Mouse (Mus musculus): ENCODE measurements around the gene Becn1. TPM values are rescaled to one million over a fixed set of nuclear protein-coding genes. Genes with fewer than 3 reads are reported as not detected.
"Not testable (repeated sequence)": the region's sequence is repeated elsewhere in the genome, so short reads cannot be mapped to it uniquely, and the experiment has no call there.

Becn1 gene
- total RNA-seq (2021): 135 and 147 TPM in 2 replicates
- long read RNA-seq, experiment 1, full-length matches to known transcripts: 144 of 174 reads
- long read RNA-seq, experiment 1, partial matches to known transcripts: 14 of 174 reads
- long read RNA-seq, experiment 1, other reads (novel, unspliced or antisense): 16 of 174 reads
- long read RNA-seq, experiment 2, full-length matches to known transcripts: 89 of 100 reads
- long read RNA-seq, experiment 2, partial matches to known transcripts: 4 of 100 reads
- long read RNA-seq, experiment 2, other reads (novel, unspliced or antisense): 7 of 100 reads

DNA sequence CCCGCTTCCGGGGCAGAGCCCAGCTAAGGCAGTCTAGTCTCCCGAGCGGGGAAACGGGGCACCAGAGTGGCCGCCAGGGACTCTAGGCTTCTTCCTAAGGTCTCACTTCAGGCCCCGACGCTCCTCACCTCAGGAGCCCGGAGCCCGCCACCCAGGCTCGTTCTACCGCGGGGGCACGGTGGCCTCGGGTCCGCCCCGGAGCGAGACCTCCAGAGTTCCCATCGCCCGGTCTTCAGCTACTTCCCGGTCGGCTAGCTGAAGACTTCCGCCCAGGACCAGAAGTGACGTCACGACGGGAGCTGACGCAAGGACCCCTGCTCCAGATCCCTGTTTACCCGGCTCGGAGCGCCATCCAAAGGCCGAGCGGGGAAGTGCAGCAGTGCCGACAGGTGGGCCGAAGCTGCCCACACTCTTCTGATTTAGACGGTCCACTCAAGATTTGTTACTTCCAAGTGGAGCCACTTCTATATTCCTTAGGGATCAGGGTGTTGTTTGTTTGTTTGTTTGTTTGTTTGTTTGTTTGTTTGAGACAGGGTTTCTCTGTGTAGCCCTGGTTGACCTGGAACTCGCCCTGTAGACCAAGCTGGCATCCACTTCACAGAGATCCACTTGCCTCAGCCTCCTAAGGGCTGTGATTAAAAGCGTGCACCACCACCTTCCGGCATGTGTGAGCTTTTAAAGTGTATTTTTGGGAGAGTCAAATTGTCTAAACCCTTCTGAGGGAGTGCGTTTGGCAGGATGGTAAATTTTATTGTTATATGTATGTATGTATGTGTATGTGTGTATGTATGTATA, at the start of gene Becn1:
TSS of gene Becn1 (minus strand) at position 283 of the 795 bp plus-strand sequence.
- DNase-seq: peak; percentile 99

DNA sequence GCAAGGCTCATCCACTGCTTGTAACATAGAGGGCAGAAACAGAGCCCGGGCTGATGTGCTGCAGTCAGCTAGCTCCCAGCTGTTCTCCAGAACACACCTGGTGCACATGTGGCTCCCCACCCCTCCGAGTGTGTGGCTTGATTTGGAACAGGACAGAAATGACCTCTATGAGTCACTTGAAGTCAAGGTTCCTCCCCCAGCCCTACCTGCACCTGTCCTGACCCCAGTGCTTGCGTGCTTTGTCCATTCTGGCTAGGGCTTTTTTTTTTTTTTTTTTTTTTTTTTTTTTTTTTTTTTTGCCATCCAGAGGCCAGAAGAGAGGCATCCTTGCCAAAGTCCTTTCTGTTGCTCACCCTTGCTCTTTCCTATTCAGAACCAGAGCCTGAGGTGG, 49.6 kb upstream of the Becn1 start:
- no peak for DNase-seq

DNA sequence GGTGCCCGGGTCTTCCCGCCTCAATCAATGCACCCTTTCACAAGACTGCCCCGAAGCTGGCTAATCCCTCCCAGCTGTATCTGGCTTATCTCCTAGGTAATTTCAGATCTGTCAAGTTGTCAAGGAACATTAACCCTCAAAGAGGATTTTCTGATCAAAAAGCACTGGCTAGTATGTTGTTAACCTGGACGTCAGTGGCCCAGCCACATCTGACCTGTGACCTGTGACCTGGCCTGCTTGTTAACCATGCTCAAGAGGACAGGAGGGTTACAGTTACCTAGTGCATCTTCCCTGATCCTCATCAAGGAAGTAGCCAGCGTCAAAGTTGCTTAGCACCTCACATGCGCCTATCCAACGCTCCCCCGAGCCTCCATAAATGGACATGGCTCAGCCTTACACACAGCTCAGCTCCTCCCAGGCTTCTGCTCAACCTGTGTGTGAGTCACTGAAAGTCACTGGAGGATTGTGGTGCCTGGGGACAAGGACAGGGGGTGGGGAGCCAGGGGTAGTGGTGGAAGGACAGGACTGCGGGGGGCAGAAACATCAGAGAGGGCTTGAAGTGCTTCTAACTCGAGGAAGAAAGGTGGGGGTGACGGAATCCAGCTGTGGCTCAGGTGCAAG, 49.1 kb upstream of the Becn1 start:
- peak; percentile 49 for DNase-seq

DNA sequence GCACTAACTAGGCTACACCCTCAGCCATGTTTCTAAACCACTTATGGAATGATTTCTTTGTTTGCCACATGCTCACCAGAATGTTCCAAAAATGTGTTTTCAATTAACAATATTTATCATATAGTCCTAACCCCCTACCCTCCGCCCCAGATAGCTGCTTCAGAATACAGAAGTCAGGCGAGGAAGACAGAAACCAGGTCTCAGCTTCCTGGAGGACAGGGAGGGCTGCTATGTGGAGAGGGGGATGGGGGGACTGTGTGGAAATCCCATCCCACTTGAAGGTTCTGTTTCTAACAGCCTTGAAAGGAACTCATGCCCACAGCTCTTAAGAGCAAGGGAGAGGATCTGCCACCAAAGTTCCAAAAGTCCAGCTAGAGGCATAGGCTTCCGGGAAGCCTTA, 47.1 kb upstream of the Becn1 start:
- DNase-seq: no peak

DNA sequence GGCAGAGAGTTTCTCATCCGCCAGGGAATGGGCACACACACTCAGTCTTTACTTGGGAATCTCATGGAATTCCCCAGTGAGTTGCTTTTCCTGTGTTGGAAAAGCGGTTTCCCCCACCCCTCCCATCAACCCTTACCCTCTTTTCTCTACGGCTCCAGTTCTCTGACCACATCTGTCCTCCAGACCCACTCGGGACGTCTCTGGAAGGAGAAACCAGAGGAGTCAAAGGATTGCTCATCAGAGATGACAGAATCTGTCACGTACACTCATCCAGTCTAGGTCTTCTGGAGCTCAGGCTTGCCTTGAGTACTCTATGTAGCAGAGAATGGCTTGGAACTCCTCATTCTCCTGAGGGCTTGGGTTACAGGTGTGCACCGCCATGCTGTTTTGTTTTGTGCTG, 46.7 kb upstream of the Becn1 start:
- DNase-seq: no peak

DNA sequence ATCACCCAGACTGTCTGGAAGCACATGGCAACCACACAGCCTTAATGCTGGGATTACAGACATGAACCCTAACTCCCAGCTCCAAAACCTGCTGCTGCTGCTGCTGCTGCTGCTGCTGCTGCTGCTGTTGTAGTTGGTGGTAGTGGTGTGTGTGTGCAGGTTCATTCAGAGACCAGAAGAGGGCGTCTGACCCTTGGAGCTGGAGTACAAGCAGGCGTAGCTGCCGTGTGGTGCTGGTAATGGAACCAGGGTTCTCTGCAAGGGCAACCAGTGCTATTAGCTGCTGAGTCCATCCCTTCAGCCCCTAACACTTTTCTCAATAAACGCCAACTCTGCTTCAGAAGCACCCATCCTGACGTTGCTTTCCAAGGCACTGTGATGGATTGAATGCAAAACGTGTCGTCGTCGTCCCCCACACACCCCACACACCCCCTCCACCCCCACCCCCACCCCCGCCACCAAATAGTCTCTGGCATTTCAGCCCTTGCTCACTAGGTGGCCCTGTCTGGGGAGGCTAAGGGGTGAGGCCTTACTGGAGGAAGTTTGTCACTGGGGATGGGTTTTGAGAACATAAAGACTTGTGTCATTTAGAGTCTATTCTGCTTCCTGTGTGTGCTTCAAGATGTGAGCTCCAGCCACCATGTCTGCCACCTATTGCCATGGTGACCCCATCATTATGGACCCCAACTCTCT, 45.1 kb upstream of the Becn1 start:
- no peak for DNase-seq

DNA sequence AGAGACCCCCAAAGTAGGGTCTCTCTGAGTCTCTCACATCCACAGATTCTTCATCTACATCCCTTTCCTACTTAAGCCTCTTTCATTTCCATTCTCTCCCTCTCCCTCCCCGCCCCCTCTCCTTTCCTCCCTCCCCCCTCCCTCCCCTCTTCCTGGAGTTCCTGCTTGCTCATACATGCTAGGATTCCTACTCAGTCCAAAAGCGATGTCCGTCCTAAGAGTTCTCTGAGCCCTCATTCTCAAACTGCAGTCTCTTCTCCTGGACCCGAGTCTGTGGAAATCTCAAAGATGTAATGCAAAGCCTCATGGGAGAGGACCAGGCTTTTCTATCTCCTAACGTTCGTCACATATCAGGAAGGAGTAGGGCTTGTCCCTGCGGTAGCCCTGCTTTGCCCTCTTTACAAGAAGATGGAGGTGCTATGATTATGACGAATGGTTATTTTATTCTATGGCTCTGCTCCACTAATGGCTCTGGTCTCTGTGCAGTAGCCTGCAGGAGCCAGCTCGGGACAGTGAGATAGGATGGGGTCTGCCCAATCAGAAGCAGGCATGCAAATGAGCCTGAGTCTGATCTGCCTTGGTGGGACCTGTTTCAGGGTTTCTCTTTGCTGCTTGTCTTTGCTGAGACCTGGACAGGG, 36.2 kb upstream of the Becn1 start:
- peak; percentile 60 for DNase-seq

DNA sequence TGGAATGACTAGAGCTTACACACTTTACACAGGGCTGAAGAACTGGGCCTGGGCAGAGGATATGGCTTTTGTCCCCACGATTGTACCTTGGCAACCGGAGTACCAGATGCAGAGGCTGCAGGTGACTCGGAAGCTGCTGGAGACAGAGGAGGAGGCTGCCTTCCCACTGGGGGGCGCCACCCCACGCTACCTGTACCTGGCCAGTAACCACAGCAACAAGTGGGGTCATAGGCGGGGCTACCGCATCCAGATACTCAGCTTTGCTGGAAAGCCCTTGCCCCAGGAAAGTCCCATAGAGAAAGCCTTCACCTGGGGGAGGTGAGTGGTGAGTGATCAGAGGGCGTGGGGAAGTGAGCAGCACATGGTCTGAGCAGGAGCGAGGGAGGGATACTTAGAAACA, 33.6 kb upstream of the Becn1 start:
- DNase-seq: no peak

DNA sequence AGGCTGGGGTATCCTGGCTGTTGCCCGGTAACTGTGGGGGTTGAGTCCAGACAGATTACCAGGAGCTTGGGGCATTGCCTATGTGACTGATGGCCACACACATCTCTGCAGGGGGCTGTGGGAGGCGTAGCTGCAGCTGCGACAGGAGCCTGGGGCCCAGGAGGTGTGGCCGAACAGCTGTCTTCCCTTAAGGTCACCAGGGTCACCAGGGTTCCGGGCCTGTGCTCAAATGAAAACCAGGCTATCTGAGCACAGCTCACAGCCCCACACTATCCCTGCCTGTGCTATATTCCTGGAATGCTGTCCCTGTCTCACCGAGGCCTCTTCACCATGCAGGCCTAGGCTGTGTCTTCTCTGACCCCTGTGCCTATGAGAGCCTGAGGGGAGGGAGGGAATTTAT, 32.4 kb upstream of the Becn1 start:
- no peak for DNase-seq

DNA sequence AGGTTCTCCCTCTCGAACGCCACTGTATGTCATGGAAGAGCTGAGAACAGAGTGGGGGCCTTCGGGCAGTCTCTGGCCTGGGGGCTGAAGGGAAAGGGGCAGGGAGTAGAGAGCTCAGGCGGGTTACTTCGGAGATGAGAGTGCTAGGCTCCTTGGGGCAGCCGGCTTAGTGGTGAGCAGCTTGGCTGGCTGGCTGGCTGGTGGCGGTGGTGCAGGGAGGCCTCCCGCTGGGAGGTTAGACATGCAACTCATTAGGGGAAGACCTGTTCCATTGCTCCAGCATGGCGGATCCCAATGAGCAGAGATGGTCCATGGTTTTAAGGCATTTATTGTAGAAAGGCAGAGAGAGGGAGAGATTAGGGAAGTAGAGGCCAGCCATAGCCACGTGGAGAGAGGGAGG, 31.9 kb upstream of the Becn1 start:
- DNase-seq: no peak

DNA sequence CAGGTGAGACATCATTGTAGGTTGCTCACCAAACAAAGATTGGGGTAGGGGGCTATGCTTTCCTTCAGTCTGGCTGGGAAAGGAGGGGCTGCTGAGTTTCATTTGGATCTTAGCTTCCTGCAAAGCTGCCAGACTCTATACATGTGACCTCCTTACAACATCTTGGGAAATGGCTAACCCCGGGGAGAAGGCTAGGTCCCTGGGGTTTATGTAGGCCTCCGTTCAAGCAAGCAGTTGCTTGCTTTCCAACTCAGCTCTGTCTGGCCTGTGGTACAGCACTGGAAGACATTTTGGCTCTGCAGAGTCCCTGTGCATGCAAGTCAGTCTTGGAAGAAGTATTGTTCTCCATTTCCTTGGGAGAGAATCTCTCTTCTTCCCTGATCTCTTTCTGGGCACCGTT, 30.5 kb upstream of the Becn1 start:
- peak; percentile 62 for DNase-seq

DNA sequence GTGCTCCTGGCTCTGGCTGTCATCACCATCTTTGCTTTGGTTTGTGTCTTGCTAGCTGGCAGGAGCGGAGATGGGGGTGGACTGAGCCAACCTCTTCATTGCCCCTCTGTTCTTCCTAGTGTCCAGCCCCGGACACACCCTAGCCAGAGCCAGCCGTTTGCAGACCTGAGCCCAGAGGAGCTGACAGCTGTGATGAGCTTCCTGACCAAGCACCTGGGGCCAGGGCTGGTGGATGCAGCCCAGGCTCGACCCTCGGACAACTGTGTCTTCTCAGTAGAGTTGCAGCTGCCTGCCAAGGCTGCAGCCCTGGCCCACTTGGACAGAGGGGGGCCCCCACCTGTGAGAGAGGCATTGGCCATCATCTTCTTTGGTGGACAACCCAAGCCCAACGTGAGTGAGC, 28.9 kb upstream of the Becn1 start:
- not testable (repeated sequence) for DNase-seq

DNA sequence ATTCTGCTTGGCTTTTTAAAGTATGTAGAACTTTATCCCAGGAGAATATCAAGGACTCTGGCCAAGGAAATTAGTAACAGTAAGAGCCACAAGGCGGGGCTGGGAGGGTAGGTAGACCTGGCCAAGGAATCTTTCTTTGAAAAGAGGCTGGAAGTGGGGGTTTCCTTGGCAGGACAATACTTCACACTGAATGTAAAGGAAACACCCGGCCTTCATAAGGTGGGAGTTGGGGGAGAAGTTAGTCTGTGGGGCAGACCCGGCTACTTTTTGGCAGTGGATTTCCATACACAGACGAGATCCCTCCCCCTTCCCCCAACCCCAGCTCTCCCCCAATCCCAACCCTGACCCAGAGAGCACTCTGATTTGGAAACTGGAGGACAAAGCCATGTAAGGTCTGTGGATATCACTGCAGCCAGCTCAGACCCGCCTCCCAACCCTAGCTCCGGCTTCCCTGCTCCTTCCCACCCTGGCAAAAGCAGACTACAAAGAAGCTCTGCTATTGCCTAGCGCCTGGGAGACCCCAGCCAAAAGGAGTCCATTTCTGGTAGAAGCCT, 28.4 kb upstream of the Becn1 start, which contains the start of gene Aoc3:
TSS of gene Aoc3 (plus strand) at position 235 of the 554 bp plus-strand sequence.
- peak; percentile 66 for DNase-seq

DNA sequence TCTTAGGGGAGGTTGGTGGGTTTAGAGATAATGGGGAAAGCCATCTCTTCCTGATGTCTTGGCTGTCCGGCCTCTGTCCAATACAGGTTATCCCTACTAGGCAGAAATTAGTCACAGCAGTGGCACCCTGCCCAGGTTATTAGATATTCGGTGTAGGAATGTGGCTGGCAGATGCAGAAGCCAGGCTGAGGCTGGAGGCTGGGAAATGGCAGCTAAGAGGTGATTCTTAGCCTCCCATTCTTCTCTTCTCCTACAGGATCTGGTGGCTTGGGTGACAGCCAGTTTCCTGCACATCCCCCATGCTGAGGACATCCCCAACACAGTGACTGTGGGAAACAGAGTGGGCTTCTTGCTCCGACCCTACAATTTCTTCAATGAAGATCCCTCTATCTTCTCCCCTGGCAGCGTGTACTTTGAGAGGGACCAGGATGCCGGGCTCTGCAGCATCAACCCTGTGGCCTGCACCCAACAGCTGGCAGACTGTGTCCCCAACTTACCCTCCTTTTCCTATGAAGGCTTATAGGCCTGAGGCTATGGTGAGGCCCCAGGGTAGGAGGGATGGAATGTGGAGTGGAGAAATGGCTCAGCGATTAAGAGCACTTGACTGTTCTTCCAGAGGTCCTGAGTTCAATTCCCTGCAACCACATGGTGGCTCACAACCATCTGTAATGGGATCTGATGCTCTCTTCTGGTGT, 27.0 kb upstream of the Becn1 start:
- DNase-seq: peak; percentile 83

DNA sequence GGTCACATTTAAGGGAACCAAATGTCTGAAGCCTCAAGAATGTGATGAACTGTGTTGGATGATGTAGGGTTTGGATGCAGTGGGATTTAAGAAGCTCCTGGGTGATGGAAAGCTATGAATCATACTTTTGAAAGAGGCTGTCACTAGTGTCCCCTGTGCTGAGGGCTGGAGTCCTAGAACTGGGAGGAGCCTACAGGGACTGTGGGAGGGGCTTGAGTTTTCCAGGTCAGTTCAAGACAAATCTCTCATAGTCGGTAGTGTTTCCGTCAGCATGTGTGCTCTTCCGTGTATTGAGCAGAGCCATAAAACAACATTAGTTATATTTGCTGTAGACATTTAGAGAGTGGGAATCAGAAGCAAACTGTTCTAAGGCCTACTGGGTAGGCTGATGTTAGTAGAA, 25.2 kb upstream of the Becn1 start:
- peak; percentile 35 for DNase-seq

DNA sequence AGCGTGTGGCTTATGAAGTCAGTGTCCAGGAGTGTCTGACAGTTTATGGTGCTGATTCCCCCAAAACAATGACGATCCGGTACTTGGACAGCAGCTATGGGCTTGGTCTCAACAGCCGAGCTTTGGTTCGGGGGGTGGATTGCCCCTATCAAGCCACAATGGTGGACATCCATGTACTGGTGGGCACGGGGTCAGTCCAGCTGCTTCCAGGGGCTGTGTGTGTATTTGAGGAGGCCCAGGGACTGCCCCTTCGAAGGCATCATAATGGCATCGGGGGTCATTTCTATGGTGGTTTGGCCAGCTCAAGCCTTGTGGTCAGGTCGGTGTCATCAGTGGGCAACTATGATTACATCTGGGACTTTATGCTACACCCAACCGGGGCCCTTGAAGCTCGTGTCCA, 24.1 kb upstream of the Becn1 start:
- DNase-seq: no peak

DNA sequence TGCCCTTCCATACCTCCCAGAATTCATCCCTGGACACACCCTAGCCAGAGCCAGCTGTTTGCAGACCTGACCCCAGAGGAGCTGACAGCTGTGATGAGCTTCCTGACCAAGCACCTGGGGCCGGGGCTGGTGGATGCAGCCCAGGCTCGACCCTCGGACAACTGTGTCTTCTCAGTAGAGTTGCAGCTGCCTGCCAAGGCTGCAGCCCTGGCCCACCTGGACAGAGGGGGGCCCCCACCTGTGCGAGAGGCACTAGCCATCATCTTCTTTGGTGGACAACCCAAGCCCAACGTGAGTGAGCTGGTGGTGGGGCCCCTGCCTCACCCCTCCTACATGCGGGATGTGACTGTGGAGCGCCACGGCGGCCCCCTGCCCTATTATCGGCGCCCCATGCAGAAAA, 23.1 kb upstream of the Becn1 start:
- not testable (repeated sequence) for DNase-seq

DNA sequence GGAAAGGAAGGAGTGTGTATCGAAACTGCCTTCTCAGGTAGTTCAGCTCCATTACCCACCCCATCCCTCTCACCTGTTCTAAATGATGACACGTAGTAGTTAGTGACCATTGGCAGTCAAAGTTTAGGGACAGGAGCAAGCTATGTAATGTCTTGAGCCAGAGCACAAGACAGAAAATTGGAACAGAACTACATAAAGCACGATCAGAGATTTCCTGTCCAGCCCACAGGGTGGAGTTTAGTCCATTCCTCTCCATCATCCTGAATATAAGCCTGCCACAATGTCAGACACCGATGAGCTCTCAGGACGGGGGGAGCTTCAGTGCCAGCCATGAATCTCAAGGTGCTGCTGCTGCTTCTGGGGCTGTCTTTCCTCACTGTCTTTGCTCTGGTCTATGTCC, 22.7 kb upstream of the Becn1 start, which contains the start of gene Aoc2:
TSS of gene Aoc2 (plus strand) at position 301 of the 400 bp plus-strand sequence.
- DNase-seq: no peak

DNA sequence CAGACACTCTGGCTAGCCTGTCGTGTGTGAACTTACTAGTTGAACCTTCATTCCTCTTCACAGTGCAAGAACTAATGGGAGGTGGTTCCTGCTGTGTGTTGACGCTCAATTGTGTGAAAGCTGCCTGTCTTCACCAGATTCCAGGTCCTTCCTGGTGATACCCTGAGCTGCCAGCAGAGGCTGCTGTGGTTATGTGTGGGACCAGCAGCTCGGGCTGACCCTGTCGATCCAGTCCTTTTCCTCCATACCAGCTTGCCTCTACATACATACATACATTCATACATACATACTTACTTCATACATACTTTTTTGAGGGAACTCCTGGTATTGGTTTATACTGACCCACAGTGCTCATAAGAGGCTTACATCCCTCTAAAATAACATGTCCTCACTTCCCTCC, 21.5 kb upstream of the Becn1 start:
- DNase-seq: peak; percentile 85

DNA sequence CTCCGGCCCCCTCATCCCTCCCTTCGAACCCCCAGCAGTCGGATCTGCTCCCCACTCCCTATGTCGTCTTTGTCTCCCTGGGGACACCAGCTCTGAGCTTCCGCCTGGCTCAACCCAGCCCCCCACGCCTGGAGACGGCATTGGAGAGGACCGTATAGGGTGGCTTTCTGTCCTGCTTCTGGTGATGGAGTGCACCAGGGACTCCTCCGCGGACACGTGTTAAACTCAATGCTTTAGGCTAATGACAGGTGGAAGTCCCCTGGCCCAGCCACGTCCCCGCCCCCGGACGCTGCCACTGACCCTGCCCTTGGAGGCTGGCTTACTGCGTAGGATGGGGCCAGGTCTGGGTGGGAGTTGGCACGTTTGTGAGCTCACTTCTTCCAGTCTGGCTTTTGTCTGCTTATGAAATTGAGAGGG, 14.4 kb upstream of the Becn1 start:
- peak; percentile 74 for DNase-seq

Data from adrenal gland, postnatal 14 days (tissue).